Mouse (Mus musculus) heart, embryonic 15.5 days (tissue): ENCODE measurements around the gene Gas1. TPM values are rescaled to one million over a fixed set of nuclear protein-coding genes. Genes with fewer than 3 reads are reported as not detected.

ENCODE experiments used
- ATAC-seq: fragments of 200-750 bp; cut with Nextera tagmentation; replicated peaks from 2 replicates; pipeline ENCODE4 v1.8.0; 2017; ENCODE audit warnings: low read depth, moderate TSS enrichment; ENCODE audit not compliant: insufficient number of reproducible peaks, insufficient read depth, low FRiP score
- H3K27ac ChIP-seq: fragments of 300-500 bp; sonication (generic); 2 replicates; pipeline ENCODE4 v1.5.1; 2015; ENCODE audit warnings: mild to moderate bottlenecking, inconsistent platforms
- H3K27me3 ChIP-seq: fragments of 300-500 bp; sonication (generic); 2 replicates; pipeline ENCODE4 v1.6.1; 2015; ENCODE audit warnings: inconsistent platforms
- H3K36me3 ChIP-seq: fragments of 300-500 bp; sonication (generic); 2 replicates; pipeline ENCODE4 v1.6.1; 2015; ENCODE audit warnings: mild to moderate bottlenecking, inconsistent platforms
- H3K4me1 ChIP-seq: fragments of 300-500 bp; sonication (generic); replicated peaks from 2 replicates; pipeline ENCODE4 v1.6.1; 2015; ENCODE audit warnings: inconsistent platforms
- H3K4me2 ChIP-seq: fragments of 300-500 bp; sonication (generic); 2 replicates; pipeline ENCODE4 v1.6.1; 2015; ENCODE audit warnings: inconsistent platforms, mild to moderate bottlenecking, moderate library complexity
- H3K4me3 ChIP-seq: fragments of 300-500 bp; sonication (generic); 2 replicates; pipeline ENCODE4 v1.5.1; 2015; ENCODE audit warnings: mild to moderate bottlenecking, inconsistent platforms
- H3K9ac ChIP-seq: fragments of 300-500 bp; sonication (generic); 2 replicates; pipeline ENCODE4 v1.6.1; 2015; ENCODE audit warnings: mild to moderate bottlenecking, inconsistent platforms
- H3K9me3 ChIP-seq: fragments of 300-500 bp; sonication (generic); replicated peaks from 2 replicates; pipeline ENCODE4 v1.6.1; 2016; ENCODE audit warnings: inconsistent platforms
- WGBS: fragments of 180-500 bp; shearing (Covaris S2); methylation state at CpG from one replicate; pipeline ENCODE4 v1.1.7; 2015; ENCODE audit warnings: mixed read lengths; 5-methylcytosine and 5-hydroxymethylcytosine counted together
- polyA plus RNA-seq: library from polyadenylated mRNA; unstranded; fragments of >200 nt; fragmentation: Nextera tagmentation; extraction: Ambion mirVana; gene quantifications from 2 replicates; pipeline ENCODE4 v1.2.1, GENCODE M21; 2015

Gas1 gene
- polyA plus RNA-seq, 1 experiment from 2014 or later: 37.2 TPM

DNA sequence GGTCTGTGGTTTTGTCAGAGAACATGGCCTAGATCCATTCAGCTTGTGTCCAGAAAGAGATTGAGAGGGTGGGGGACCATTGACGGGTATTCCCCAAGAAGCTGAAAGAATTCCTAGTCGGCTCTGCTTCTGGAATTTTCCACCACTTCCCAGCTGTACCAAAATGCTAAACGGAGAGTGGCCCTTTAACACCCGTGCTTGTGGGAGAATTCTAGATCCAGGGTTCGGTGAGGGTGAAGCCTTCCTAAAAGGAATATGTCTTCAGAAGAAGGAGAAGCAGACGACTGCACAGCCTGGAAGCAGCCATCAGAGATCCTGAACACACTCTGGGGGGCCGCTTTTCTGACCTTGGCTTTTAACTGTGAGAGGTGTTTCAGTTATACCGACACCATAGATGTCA is 11.8 kb upstream of the Gas1 start:
- Histone ChIP-seq H3K36me3 (no peaks in the 10 kb centered on the region), H3K4me2 (no peak overlapping the region), H3K4me3 (no peak overlapping the region), H3K27ac (no peak overlapping the region), H3K27me3 (no peaks in the 10 kb centered on the region), H3K9ac (no peak overlapping the region), H3K9me3 (no peaks in the 10 kb centered on the region), H3K4me1 (peaks cover 2% of the 10 kb centered on the region; the same call in 1 of the 2 replicates)
- 78% methylated on average over 8 of the region's 8 CpGs for WGBS
- ATAC-seq: no peak

DNA sequence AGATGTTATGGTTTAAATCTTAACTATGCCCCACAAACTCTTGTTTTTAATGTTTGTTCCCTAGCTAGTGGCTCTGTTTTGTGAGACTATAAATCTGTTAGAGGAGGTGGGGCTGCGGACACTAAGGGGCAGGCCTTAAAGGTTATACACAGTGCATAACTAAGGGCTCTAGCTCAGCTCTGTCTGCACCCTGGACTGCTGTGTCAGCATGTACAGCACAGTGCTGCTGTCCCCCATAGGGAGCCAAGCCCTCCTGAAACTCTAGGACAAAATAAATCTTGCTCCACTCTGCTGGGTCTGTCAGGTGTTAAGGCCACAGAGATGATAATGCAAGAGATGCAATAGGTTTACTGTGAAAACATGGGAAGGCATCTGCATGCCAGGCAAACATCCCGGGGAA is 10.1 kb upstream of the Gas1 start:
- H3K36me3 ChIP-seq: no peaks in the 10 kb centered on the region
- H3K4me1 ChIP-seq: 0 out of 2 replicates have a peak, but pooled peaks cover 2% of the 10 kb centered on the region
- H3K9ac ChIP-seq: no peak overlapping the region
- WGBS: 76% methylated on average over 2 of the region's 2 CpGs
- H3K27ac ChIP-seq: no peak overlapping the region
- no peaks in the 10 kb centered on the region for H3K9me3 ChIP-seq
- H3K4me3 ChIP-seq: no peak overlapping the region
- no peak for ATAC-seq
- no peaks in the 10 kb centered on the region for H3K27me3 ChIP-seq
- H3K4me2 ChIP-seq: no peak overlapping the region

DNA sequence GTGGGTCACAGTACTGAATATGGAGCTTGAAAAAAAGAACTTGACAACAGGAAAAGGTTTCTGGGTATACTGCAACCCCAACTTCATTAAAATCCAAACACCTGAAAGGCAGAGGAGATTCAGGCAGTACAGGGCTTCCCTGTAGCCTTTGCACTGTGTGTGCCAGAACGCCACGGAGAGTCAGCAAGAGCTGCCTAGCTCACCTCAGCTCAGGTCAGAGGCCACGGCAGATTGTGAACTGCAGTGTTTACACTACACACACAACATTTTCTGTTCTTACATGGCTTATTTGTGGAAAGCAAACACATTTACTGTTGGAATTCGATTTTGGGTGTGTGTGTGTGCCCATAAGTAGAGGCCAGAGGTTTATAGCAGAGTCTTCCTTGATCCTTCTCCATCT is 5.2 kb upstream of the Gas1 start:
- no peaks in the 10 kb centered on the region for H3K9me3 ChIP-seq
- H3K9ac ChIP-seq: no peak overlapping the region
- peaks cover 3% of the 10 kb centered on the region; the same call in 1 of the 2 replicates for H3K4me1 ChIP-seq
- no peaks in the 10 kb centered on the region for H3K36me3 ChIP-seq
- H3K27ac ChIP-seq: no peak overlapping the region
- no peak overlapping the region for H3K4me2 ChIP-seq
- H3K27me3 ChIP-seq: no peaks in the 10 kb centered on the region
- WGBS: 69% methylated on average over 4 of the region's 4 CpGs
- ATAC-seq: no peak
- no peak overlapping the region for H3K4me3 ChIP-seq

DNA sequence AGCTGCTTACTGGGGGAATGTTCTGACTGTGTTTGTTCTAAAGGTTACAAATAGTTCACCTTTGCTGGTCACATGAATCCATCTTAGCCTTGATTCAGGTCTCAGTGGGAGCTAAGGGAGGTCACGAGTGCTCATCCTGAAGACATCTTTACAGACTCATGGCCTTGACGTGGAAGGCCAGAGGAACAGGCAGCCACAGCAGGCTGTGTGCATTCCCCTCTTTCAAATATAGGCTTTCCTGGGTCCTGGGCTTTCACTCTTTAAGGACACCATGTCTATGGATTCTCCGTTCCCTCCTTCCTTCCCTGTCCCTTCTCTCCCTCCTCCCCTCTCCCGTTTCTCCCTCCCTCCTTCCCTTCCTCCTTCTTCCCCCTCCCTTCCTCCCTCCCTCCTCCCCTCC is 2.5 kb upstream of the Gas1 start:
- no peak for ATAC-seq
- Histone ChIP-seq H3K4me2 (no peak overlapping the region), H3K4me1 (peaks cover 9% of the 10 kb centered on the region), H3K27ac (no peak overlapping the region), H3K27me3 (no peaks in the 10 kb centered on the region), H3K9me3 (no peaks in the 10 kb centered on the region), H3K36me3 (no peaks in the 10 kb centered on the region), H3K4me3 (no peak overlapping the region), H3K9ac (no peak overlapping the region)
- 83% methylated on average over 4 of the region's 4 CpGs for WGBS

DNA sequence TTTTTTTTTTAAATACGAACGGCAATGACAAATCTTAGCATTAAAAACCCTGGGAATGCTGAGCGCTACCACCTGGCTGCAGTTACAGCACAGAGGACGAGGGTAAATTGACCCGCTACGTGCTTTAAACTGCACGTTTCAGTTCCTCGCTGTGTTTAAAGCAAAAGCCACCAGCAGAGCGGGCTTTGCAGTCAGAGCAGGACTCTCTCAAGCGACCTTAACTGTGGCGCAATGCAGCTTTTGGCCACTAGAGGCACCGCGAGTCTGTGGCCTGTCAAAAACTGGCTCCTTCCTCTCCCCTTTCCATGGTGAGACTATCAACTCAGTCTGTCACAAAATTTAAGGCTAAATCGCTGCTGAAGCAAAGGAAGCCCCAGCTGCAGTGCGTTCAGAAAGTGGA is 1.3 kb upstream of the Gas1 start:
- peaks cover 17% of the 10 kb centered on the region for H3K4me1 ChIP-seq
- peak overlapping the region; percentile 52 for H3K9ac ChIP-seq
- no peaks in the 10 kb centered on the region for H3K9me3 ChIP-seq
- ATAC-seq: no peak
- under 1% methylated on average over 15 of the region's 15 CpGs for WGBS
- peak overlapping the region; percentile 98 for H3K27ac ChIP-seq
- H3K4me2 ChIP-seq: peak overlapping the region; percentile 88
- peak overlapping the region; percentile 83 for H3K4me3 ChIP-seq
- H3K27me3 ChIP-seq: no peaks in the 10 kb centered on the region
- H3K36me3 ChIP-seq: no peaks in the 10 kb centered on the region

DNA sequence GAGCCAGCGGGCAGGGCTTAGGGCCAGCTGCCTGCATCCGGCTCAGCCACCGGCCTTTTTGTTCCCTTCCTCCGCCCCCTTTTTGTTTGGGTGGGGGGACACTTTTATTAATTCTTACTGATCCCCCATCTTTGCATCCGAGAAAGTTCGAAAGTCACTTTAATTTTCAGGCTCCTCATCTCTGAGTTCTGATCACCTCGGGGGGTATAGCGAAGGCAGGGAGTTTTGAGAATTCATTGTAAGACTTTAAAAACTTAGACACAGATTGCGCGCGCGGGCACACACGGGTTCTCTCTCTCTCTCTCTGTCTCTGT is 589 bp upstream of the Gas1 start:
- Histone ChIP-seq H3K4me2 (peak overlapping the region; percentile 88), H3K27me3 (no peaks in the 10 kb centered on the region), H3K36me3 (no peaks in the 10 kb centered on the region), H3K4me3 (peak overlapping the region; percentile 83), H3K27ac (peak overlapping the region; percentile 98), H3K9ac (peak overlapping the region; percentile 52), H3K4me1 (peaks cover 22% of the 10 kb centered on the region), H3K9me3 (no peaks in the 10 kb centered on the region)
- WGBS: 2% methylated on average over 13 of the region's 13 CpGs
- no peak for ATAC-seq

DNA sequence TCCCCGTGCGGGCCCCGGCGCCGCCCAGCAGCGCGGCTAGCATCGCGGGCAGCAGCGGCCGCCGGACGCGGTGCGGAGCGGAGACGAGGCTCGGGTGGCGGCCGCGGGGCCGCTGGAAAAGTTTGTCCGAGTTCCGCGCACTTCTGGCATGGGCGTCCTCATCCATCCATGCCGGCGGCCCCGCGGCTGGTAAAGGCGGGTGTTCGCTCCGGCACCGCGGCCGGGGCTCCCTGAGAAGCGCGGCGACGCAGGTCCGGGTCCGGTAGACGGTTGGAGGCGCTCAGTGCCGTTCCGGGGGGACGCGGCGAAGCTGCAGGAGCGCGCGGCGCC is 424 bp downstream of the Gas1 start:
- H3K4me2 ChIP-seq: peak overlapping the region; percentile 88
- peaks cover 27% of the 10 kb centered on the region for H3K4me1 ChIP-seq
- H3K27me3 ChIP-seq: peaks cover 3% of the 10 kb centered on the region; the same call in 1 of the 2 replicates
- peak overlapping the region; percentile 83 for H3K4me3 ChIP-seq
- H3K36me3 ChIP-seq: no peaks in the 10 kb centered on the region
- H3K9ac ChIP-seq: peak overlapping the region; percentile 95
- WGBS: under 1% methylated on average over 53 of the region's 53 CpGs
- peak overlapping the region; percentile 98 for H3K27ac ChIP-seq
- H3K9me3 ChIP-seq: no peaks in the 10 kb centered on the region
- no peak for ATAC-seq

DNA sequence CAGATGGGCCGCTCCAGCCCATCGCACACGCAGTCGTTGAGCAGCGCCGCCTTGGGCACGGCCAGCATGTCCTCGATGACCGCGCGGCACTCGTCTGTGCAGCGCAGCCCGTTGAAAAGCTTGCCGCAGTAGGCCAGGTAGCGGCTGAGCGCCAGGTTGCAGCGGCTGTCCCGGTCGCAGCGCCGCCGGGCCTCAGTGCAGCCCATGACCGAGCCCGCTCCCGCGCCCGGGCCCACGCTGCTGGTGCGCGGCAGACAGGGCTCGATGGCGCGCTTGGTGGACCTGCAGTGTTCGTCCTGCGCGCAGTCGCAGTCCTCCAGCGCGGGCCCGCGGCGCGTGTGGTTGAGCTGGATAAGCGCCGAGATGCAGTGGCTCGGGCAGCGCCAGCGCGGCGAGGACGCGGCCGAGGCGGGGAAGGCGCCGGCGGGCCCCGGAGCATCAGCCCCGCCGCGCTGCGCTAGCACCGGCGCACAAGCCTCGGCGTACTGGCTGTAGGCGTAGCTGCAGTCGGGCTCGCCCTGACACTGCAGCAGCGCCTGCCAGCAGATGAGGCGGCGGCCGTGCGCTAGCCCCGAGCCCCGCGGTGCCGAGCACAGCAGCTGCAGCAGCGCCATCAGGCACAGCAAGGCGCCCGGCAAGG is 909 bp downstream of the Gas1 start:
- H3K4me1 ChIP-seq: peaks cover 27% of the 10 kb centered on the region
- under 1% methylated on average over 82 of the region's 82 CpGs for WGBS
- peak overlapping the region; percentile 83 for H3K4me3 ChIP-seq
- H3K27ac ChIP-seq: peak overlapping the region; percentile 98
- ATAC-seq: peak; percentile 28
- H3K4me2 ChIP-seq: peak overlapping the region; percentile 88
- H3K27me3 ChIP-seq: peaks cover 8% of the 10 kb centered on the region; the same call in 1 of the 2 replicates
- H3K36me3 ChIP-seq: no peaks in the 10 kb centered on the region
- H3K9me3 ChIP-seq: no peaks in the 10 kb centered on the region
- peak overlapping the region; percentile 95 for H3K9ac ChIP-seq

DNA sequence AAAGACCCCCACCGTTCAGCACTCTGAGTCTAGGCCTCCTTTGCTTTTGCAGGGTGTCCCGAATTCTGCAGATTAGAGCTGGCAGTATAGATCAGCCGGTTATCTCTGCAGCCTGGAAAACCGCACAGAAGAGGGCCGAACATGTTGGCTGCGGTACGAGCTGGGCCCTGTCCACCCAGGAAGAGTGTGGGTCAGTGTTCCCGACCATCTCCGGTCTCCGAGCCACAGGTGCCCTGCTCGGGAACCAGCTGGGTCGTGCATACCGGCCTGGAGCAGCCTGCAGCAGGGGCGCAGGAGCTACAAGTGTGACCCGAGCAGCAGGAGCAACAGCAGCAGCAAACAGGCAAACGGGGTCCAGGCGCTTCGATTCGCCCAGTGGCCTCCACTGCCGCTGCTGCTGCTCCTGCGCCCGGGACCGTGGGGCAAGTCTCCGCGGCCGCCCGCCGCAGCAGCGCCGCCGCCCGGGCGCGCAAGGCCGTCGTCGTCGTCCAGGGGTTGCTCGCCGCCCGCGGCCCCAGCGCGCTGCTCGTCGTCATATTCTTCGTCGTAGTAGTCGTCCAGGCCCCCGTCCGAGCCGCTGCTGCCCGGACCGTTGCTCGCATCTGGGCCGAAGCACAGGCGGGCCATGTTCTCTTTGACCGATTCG is 1.6 kb downstream of the Gas1 start:
- Histone ChIP-seq H3K36me3 (no peaks in the 10 kb centered on the region), H3K4me3 (peak overlapping the region; percentile 83), H3K27ac (peak overlapping the region; percentile 98), H3K9ac (peak overlapping the region; percentile 95), H3K27me3 (peaks cover 8% of the 10 kb centered on the region; the same call in 1 of the 2 replicates), H3K4me1 (peaks cover 27% of the 10 kb centered on the region), H3K4me2 (peak overlapping the region; percentile 88), H3K9me3 (no peaks in the 10 kb centered on the region)
- WGBS: under 1% methylated on average over 59 of the region's 59 CpGs
- ATAC-seq: no peak; the same call in 1 of the 2 replicates

DNA sequence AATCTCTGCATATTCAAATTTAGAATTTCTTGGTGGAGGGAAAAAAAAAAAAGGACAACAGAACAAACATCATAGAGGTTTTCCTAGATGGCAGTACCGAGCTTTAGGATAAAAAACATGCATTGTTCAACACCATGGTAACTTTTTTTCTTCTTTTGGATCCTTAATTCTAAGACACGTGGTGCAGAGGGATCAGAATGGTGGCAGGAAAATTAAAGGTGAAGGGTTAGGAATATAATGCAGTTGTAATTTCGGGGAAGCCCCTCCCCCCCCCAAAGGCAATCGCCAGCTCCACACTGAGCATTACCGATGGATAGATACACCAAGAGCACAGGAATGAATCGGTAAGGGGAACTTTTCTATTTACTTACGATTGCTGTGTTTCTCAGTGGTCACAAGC is 2.2 kb downstream of the Gas1 start:
- H3K27me3 ChIP-seq: peaks cover 8% of the 10 kb centered on the region; the same call in 1 of the 2 replicates
- no peaks in the 10 kb centered on the region for H3K9me3 ChIP-seq
- ATAC-seq: no peak
- H3K9ac ChIP-seq: peak overlapping the region; percentile 95
- H3K36me3 ChIP-seq: no peaks in the 10 kb centered on the region
- peaks cover 27% of the 10 kb centered on the region for H3K4me1 ChIP-seq
- H3K27ac ChIP-seq: peak overlapping the region; percentile 98
- 2% methylated on average over 7 of the region's 7 CpGs for WGBS
- peak overlapping the region; percentile 83 for H3K4me3 ChIP-seq
- H3K4me2 ChIP-seq: peak overlapping the region; percentile 88

DNA sequence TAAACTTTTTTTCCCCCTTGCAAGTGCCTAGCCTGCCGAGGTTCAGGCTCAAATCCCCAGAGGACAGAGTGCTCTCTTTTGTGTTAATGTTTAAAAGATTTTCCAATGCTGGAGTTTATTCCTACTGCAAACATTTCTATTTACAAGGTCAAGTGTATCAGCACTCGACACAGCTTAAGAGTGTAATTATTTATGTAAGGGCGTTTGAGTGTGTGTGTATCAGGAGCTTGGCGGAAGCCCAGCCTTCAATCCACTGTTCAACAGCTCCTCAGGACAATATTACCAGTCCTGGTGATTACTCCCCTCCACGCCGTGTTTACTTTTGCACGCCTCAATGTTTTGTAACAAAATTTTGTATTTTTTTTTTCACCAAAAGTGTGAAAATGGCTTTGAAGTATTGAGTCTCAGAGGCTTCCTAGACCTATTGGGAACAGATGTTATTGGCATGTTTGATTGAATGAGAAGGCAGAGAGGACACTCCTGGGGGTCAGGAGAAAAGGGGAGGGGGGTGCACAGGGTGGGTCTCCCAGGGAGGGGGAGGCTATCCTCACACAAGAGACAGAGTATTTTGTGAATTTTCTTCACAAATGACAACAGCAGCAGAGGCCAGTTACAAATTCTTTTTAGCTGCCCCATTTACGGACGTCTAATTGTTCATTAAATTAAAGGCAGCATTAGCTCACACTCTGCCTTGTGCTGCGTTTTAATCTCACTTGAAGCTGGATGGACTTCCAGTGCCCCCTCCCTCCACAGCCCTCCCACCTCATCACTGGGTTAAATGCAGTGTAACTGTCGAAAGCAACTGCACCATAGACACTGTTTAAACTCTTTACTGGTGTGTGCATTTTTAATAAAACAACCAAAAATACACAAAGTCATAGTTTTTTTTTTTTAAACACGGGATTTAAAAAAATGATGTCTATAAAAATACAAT is 3.3 kb downstream of the Gas1 start:
- H3K9ac ChIP-seq: peak overlapping the region; percentile 31; the same call in 1 of the 2 replicates
- ATAC-seq: no peak
- H3K4me2 ChIP-seq: peak overlapping the region; percentile 88
- H3K9me3 ChIP-seq: no peaks in the 10 kb centered on the region
- WGBS: 13% methylated on average over 12 of the region's 12 CpGs
- peak overlapping the region; percentile 83 for H3K4me3 ChIP-seq
- H3K27ac ChIP-seq: no peak overlapping the region
- H3K4me1 ChIP-seq: peaks cover 27% of the 10 kb centered on the region
- peaks cover 8% of the 10 kb centered on the region; the same call in 1 of the 2 replicates for H3K27me3 ChIP-seq
- no peaks in the 10 kb centered on the region for H3K36me3 ChIP-seq
